Comparison of ENCODE assay signal across 30 mouse cellular contexts in the genomic region with DNA sequence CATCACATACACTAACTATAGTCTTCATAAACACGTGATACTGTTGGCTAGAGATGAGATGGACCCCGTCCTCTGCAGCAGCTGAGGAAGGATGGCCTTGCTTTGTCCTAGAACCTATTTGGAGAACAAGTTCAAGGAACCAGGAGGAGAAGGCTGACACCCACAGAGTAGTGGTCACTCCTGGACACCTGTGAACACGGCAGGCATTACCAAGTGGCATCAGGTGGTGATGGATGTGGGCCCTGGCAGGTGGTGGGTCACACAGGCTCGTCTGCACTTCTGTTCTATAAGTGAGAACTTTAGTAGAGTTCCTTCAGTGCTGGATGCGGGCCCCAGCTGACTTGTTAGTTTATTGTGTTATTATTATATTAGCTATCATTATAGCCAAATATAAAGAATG. TPM values are rescaled to one million over a fixed set of nuclear protein-coding genes. Genes with fewer than 3 reads are reported as not detected.
"Had no signal": no experiment of that assay in that cellular context is flagged by ENCODE, and none has a peak within 500 bp of the region (broad histone marks: within the 10 kb centered on the region; RNA-seq: fewer than 3 reads in every experiment).

No protein-coding gene starts in this region.

- H3K27ac ChIP-seq: heart, embryonic 10.5 days; hindbrain, embryonic 12.5 days; kidney, embryonic 15.5 days; kidney, postnatal 0 days; limb, embryonic 13.5 days; limb, embryonic 15.5 days; liver, embryonic 12.5 days; liver, embryonic 14.5 days had no signal

- H3K4me2 ChIP-seq: heart, embryonic 12.5 days; hindbrain, embryonic 12.5 days; kidney, embryonic 15.5 days; limb, embryonic 13.5 days; limb, embryonic 15.5 days; liver, embryonic 12.5 days had no signal

- H3K9ac ChIP-seq: heart, embryonic 12.5 days; hindbrain, embryonic 12.5 days; kidney, embryonic 15.5 days; limb, embryonic 13.5 days; limb, embryonic 15.5 days; liver, embryonic 12.5 days; liver, embryonic 14.5 days had no signal

- ATAC-seq: hindbrain, postnatal 0 days; intestine, embryonic 16.5 days; liver, embryonic 12.5 days had no signal

- DNase-seq: gastrocnemius, postnatal 14 days; gastrocnemius, postnatal 36 days; heart, adult 18-20 months; heart, postnatal 10 days; kidney, adult 11 months; kidney, adult 2 months; kidney, adult 9 months; kidney, postnatal 14 days; kidney, postnatal 36 days; layer of hippocampus, adult 9-11 months; layer of hippocampus, postnatal 36 days; left cerebral cortex, postnatal 4 days had no signal

- H3K4me3 ChIP-seq: heart, embryonic 10.5 days; heart, embryonic 12.5 days; hindbrain, embryonic 12.5 days; kidney, embryonic 15.5 days; limb, embryonic 13.5 days; limb, embryonic 15.5 days; liver, embryonic 12.5 days had no signal

- H3K27me3 ChIP-seq: heart, embryonic 12.5 days; hindbrain, embryonic 12.5 days; kidney, embryonic 15.5 days; limb, embryonic 15.5 days had no signal

- H3K36me3 ChIP-seq: heart, embryonic 10.5 days; heart, embryonic 12.5 days; hindbrain, embryonic 12.5 days; kidney, embryonic 15.5 days; limb, embryonic 13.5 days; limb, embryonic 15.5 days; liver, embryonic 12.5 days had no signal

- H3K9me3 ChIP-seq: heart, embryonic 10.5 days; heart, embryonic 12.5 days; hindbrain, embryonic 12.5 days; kidney, embryonic 15.5 days; limb, embryonic 13.5 days; limb, embryonic 15.5 days; liver, embryonic 12.5 days had no signal

RNA-seq across cellular contexts. Expression of gene Npcd, which starts 50.8 kb away (rescaled TPM):
- total RNA-seq: hematopoietic stem cell, adult 5-6 weeks; liver, adult 2 months had no signal
- polyA plus RNA-seq: heart, embryonic 10.5 days; heart, embryonic 12.5 days; heart, embryonic 14.5 days; heart, embryonic 16.5 days; intestine, embryonic 14.5 days; intestine, embryonic 16.5 days; kidney, adult 2 months; kidney, embryonic 15.5 days; large intestine, adult 2 months; limb, embryonic 11.5 days; limb, embryonic 15.5 days; liver, adult 2 months; liver, embryonic 12.5 days had no signal
